Mouse (Mus musculus): ENCODE measurements at regions not wholly inside any gene's neighbourhood (a gene's known extent, or its start where the extent isn't known, plus 50 kb on each side); places are given as distances from the start of the nearest gene placed in this dataset.

GRCm38 (mm10) chr4:54704696-54705095, 240.2 kb upstream of the Zfp462 start:
- no peak for DNase-seq (ENCODE audit: low spot score in 2 of 2)

GRCm38 (mm10) chr4:54709751-54710150, 235.1 kb upstream of the Zfp462 start:
- no peak for DNase-seq (ENCODE audit: low spot score in 2 of 2)

DNA sequence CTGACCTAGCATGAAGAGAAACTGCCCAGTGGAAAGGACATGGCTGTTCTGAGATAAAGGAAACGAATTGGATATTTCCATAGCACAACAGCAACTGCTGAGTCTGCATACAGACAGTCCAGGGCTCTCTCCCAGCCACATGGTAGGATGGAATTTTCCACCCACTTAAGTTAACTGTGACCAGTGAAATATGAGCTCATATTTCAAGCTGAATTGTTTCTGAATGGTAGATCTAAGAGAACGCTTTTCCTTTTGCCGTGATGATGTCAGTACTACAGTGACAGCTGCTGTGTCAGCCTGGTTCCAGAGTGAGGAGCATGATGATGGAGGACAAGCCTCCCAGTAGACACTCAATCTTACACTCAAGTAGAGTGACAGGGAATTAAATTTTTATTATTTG, 231.9 kb upstream of the Zfp462 start:
- DNase-seq (ENCODE audit: low spot score in 2 of 2): no peak

DNA sequence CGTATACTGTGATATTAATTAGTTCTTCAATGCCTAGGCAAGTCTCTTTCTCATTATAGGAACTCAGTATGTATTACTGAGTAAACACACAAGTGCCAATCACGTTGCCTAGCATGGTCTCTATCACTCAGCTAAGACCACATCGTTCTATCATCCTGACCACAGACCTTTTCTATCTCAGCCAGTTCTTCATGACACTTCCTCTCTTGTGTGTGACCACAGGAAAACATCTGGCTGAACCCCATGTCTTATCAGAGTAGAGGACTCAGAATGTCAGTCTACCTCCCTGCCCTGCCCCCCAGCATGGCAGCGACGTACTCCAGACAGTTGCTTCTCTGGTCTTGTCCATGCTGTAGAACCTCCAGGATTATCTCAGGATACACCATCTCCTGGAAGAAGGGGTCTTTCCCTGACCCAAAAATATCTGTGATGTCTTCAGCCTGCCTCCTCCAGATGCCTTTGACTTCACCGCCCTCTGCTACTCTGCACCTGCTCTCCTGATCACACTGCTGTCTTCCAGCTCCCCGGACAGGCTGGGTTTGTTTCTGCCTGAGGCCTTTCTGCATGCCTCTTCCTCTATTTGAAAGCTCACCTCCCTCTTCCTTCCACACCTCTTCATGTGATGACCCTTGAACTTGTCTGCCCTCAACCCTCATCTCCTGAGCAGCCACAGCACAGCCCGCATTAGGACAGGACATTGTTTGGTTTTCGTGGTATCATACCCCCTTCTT, 230.1 kb upstream of the Zfp462 start:
- no peak for DNase-seq (ENCODE audit: low spot score in 2 of 2)

DNA sequence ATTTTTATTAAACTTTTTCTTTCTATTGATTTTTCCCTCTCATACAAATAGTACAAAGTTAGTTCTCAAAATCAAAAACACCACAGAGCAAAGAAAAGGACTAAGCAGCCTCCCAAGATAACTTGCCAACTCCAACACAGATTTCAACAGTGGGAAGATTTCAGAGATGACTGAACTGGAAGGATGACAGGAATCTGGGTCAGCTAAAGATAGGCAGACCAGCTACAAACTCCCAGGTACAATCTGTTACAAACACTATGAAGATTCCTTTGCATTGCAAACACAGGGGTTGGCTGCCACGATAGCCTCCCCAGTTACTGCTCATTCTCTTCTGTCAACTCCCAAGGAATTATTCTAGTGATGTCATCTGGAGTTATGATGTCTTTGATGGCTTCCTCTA, 226.8 kb upstream of the Zfp462 start:
- DNase-seq (ENCODE audit: low spot score in 2 of 2): no peak

- DNase-seq (ENCODE audit: low spot score in 2 of 2): no peak
Measured at GRCm38 (mm10) chr4:54739001-54739400, 205.8 kb upstream of the Zfp462 start.

- DNase-seq (ENCODE audit: low spot score in 2 of 2): no peak
Measured at GRCm38 (mm10) chr4:54751458-54751857, 193.4 kb upstream of the Zfp462 start.

GRCm38 (mm10) chr4:54756441-54756840, 188.4 kb upstream of the Zfp462 start:
- DNase-seq (ENCODE audit: low spot score in 2 of 2): no peak

DNA sequence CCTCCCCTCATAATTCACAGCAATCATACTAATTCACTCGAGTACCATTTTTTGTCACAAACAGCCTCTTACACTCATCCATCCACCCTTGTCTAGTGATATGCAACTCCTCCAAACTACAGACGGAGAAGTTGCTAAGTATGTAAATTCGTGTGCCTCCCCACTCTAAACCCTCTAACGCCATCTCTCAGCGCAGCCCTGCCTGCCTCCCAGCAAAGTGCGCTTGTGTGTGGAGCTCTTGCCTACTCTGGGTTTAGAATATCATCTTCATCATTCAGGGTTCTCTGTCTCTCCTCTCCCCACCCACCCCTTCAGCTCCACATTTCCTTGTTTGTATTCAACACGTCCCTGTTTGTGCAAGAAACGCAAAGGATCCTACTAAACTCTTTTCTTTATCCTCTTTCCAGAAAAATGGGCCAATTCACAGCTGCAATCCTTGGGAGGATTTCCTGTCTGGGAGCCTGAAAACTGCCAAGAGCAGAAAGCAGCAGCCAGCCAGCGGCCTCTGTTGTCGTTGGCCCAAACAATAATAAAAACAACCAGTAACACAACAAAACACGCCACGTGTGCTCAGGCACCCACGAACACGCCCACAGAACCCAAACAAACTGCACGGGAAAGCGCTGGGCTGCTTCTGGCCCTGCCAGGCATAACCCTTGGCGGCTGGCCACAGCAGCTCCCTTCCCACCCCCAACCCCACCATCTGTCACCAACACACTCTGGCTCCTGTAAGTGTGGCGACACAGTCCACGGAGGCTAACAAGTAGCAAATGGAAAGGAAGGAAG, 186.9 kb upstream of the Zfp462 start:
- peak in 1 of 2 experiments; percentile 8 for DNase-seq (ENCODE audit: low spot score in 2 of 2)

- no peak for DNase-seq (ENCODE audit: low spot score in 2 of 2)
Measured at GRCm38 (mm10) chr4:54758501-54758829, 186.4 kb upstream of the Zfp462 start.

GRCm38 (mm10) chr4:54761257-54761656, 183.6 kb upstream of the Zfp462 start:
- no peak for DNase-seq (ENCODE audit: low spot score in 2 of 2)

DNA sequence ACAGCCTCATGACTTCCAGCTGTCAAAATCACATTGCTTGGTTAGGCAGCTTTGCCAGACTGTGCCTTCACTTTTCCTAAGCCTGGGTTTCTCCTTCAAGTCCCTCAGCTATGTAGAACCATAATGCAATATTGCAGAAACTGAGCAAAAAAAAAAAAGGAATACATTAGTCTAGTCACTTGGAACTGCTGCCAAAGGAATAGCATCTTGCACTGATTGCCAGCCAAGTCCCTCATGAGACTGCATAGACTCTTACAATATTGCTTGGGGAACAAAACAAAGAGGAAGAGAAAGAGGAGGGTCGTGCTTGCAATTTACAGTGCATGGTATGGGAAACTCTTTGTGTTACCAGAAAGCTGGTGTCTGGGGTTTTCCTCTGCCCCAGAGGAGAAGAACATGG, 179.8 kb upstream of the Zfp462 start:
- DNase-seq (ENCODE audit: low spot score in 2 of 2): no peak

GRCm38 (mm10) chr4:54767506-54768200, 177.2 kb upstream of the Zfp462 start:
- DNase-seq (ENCODE audit: low spot score in 2 of 2): no peak

- DNase-seq (ENCODE audit: low spot score in 2 of 2): no peak
Measured at GRCm38 (mm10) chr4:54768836-54769235, 176.0 kb upstream of the Zfp462 start.

DNA sequence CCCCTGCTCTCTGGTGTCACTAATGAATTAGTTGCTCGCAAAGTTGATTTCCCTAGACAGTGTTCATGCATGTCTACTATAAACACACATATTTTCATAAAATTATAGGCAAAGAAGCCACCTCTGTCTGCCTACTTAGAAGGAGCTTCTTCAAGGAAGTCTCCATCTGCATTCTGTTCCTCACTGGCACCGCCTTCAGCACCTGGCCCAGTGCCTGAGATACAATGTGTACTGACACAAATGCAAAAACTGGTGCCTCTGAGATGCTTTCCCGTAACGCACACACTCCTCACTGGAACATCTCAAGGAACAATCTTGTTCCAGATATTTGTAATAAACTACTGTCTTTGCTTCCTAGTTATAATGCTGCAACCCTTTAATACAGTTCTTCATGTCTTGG, 170.8 kb upstream of the Zfp462 start:
- no peak for DNase-seq (ENCODE audit: low spot score in 2 of 2)

DNA sequence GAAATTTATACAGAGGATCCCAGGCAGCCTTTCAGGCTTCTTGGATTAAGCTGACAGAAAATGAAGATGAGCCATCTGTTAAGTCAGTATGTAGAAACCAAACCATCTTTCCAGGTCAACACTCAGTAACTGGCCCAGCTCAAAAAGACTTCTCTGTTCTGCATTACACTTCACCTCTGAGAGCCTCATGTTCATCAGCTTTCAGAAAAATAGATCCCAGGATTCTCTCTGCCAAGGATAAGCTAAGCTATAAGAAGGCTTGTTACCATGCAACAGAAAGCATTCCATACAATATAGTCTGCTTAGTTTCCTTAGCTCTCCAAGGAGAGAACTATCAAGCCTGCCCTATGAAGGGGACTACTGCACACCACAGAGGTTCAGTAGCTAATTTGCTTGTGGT, 170.1 kb upstream of the Zfp462 start:
- DNase-seq (ENCODE audit: low spot score in 2 of 2): no peak

DNA sequence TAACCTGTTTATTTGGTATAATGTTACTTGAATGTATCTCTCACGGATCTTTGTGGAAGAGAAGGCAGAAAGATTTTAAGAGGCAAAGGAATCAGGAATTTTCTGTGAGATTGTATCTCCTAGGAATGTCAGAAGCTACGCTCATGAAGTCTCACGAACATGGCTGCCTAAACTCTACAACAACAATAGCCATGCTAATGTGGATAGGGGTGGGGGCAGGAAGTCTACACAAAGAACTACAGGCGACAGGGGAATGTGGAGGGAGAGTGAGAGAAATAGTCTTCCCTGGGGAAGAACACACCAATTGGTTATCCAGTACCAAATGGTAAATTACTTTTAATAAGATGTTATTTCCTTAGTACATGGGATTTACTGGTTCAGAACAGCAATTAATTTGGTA, 164.3 kb upstream of the Zfp462 start:
- DNase-seq (ENCODE audit: low spot score in 2 of 2): no peak

- DNase-seq (ENCODE audit: low spot score in 2 of 2): no peak
Measured at GRCm38 (mm10) chr4:54791217-54791742, 153.6 kb upstream of the Zfp462 start.

GRCm38 (mm10) chr4:54793857-54794256, 151.0 kb upstream of the Zfp462 start:
- DNase-seq (ENCODE audit: low spot score in 2 of 2): no peak

GRCm38 (mm10) chr4:54795246-54795645, 149.6 kb upstream of the Zfp462 start:
- no peak for DNase-seq (ENCODE audit: low spot score in 2 of 2)

DNA sequence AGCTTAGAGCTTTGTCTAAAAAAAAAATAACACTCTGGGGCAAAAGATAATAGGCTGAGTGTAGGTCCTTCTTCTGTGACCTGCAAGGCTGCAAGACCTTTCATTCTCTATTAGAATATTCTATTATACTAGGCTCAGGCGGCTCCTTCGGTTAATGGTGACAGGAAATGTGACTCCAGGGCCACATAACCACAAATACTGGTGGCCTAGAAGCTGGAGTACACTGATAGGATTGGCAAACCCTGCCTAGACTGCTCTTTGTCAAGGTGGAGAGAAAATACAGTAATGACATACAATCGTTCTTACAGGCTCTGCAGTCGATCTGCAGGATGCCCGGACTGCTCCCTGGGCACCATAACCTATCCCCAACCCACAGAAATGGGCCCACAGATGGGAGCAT, 146.3 kb upstream of the Zfp462 start:
- DNase-seq (ENCODE audit: low spot score in 2 of 2): no peak

DNA sequence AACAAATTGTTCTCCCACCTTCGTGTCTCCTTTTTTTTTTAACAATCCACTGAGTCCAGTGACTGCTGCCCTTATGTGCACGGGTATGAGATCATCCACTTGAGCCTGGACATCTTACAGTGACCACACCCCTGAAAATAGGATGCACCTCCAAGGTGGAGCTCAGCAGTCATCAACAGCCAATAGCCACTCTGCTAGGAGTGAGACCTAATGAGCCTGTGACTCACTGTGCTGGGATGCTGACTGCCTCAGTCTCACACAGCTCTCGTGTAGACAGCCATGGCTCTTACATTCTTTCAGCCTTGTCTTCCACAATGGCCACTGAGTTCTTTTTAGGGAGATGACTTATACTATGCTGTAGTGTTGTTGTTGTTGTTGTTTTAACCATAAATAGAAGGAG, 133.7 kb upstream of the Zfp462 start:
- DNase-seq (ENCODE audit: low spot score in 2 of 2): no peak

Data from urinary bladder, postnatal 36 days (tissue).